Mouse (Mus musculus) myocyte (in vitro differentiated cells): Measurements from ENCODE around the gene Scmh1.

Experiments used
- CEBPB ChIP-seq: IDR thresholded peaks from 2 replicates; pipeline ENCODE4 v1.6.1; 2011; ENCODE audit warnings: mild to moderate bottlenecking, moderate library complexity; ENCODE audit not compliant: poor library complexity, insufficient read depth, severe bottlenecking
- E2F4 ChIP-seq: IDR thresholded peaks from one replicate; pipeline ENCODE4 v1.6.1; 2011; ENCODE audit warnings: mild to moderate bottlenecking, control low read depth, moderate library complexity; ENCODE audit not compliant: insufficient read depth
- MAX ChIP-seq: IDR thresholded peaks from one replicate; pipeline ENCODE4 v1.6.1; 2011; ENCODE audit warnings: low read depth, mild to moderate bottlenecking, control low read depth
- MYOD1 ChIP-seq, 3 experiments: IDR thresholded peaks; one replicate each; pipeline ENCODE4 v1.6.1; 2011; ENCODE audit warnings: control low read depth in 2 of 3, low read depth in 2 of 3, mild to moderate bottlenecking in 2 of 3, moderate library complexity in 1 of 3; ENCODE audit not compliant: insufficient read length in 2 of 3, control insufficient read depth in 1 of 3
- MYOG ChIP-seq, 3 experiments: IDR thresholded peaks; one replicate each; pipeline ENCODE4 v1.6.1; 2011; ENCODE audit warnings: control low read depth in 2 of 3, low read depth in 2 of 3, mild to moderate bottlenecking in 2 of 3; ENCODE audit not compliant: insufficient read length in 2 of 3, control insufficient read depth in 1 of 3, insufficient read depth in 1 of 3
- POLR2A ChIP-seq: IDR thresholded peaks from one replicate; pipeline ENCODE4 v1.6.1; 2011; ENCODE audit warnings: low read depth, mild to moderate bottlenecking, control low read depth, moderate library complexity; ENCODE audit not compliant: insufficient read length
- POLR2AphosphoS2 ChIP-seq: IDR thresholded peaks from one replicate; pipeline ENCODE4 v1.6.1; 2011; ENCODE audit warnings: low read depth, control low read depth; ENCODE audit not compliant: insufficient read length
- SRF ChIP-seq: IDR thresholded peaks from one replicate; pipeline ENCODE4 v1.6.1; 2011; ENCODE audit warnings: low read depth; ENCODE audit not compliant: control insufficient read depth, insufficient read length
- TCF12 ChIP-seq: IDR thresholded peaks from one replicate; pipeline ENCODE4 v1.6.1; 2011; ENCODE audit warnings: mild to moderate bottlenecking, control low read depth; ENCODE audit not compliant: poor library complexity, insufficient read depth, severe bottlenecking
- TCF3 ChIP-seq: IDR thresholded peaks from one replicate; pipeline ENCODE4 v1.6.1; 2011; ENCODE audit warnings: low read depth, control low read depth; ENCODE audit not compliant: insufficient read length
- USF1 ChIP-seq: IDR thresholded peaks from one replicate; pipeline ENCODE4 v1.6.1; 2011; ENCODE audit warnings: low read depth, mild to moderate bottlenecking, control low read depth, moderate library complexity

DNA sequence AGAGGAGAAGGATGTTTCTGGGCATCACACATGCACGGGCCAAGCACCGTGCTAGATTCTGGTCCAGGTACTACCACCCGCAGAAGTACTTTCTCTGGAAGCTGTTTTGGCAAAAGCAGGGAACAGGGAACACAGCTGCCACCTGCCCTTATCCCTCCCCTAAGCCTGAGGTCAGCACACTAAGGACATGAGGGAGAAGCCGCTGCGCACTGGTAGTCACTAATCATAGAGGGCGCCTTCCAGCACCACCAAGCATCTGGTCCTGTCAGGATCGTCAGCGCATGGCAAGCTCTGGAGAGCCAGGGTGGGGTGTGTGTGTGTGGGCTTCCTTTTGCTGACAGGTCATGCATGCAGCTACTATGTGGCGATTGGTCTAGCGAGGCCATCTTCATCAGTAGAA lies 133.6 kb downstream of the Scmh1 start:
- TF ChIP-seq E2F4 = no peak
- no peak for TF ChIP-seq POLR2AphosphoS2
- no peak for TF ChIP-seq POLR2A
- no peak for TF ChIP-seq CEBPB
- no peak for TF ChIP-seq SRF
- no peak for TF ChIP-seq MYOD1 (IDR thresholded peaks at IDR 0.05; ENCODE audit: control insufficient read depth in 1 of 3, insufficient read length in 2 of 3, low read depth in 2 of 3)
- no peak for TF ChIP-seq USF1
- TF ChIP-seq MAX = no peak
- TF ChIP-seq TCF12 = no peak
- no peak for TF ChIP-seq MYOG (IDR thresholded peaks at IDR 0.05; ENCODE audit: control insufficient read depth in 1 of 3, insufficient read depth in 1 of 3, insufficient read length in 2 of 3, low read depth in 2 of 3)
- TF ChIP-seq TCF3 = no peak
